Mouse (Mus musculus): ENCODE data around the gene Slc50a1. TPM values are rescaled to one million over a fixed set of nuclear protein-coding genes. Genes with fewer than 3 reads are reported as not detected.
A peak's percentile ranks its signal among the peaks of the same experiment; 100 is the strongest.

The Slc50a1 gene
- polyA plus RNA-seq, 1 experiment from 2014 or later: 34.7 TPM

DNA sequence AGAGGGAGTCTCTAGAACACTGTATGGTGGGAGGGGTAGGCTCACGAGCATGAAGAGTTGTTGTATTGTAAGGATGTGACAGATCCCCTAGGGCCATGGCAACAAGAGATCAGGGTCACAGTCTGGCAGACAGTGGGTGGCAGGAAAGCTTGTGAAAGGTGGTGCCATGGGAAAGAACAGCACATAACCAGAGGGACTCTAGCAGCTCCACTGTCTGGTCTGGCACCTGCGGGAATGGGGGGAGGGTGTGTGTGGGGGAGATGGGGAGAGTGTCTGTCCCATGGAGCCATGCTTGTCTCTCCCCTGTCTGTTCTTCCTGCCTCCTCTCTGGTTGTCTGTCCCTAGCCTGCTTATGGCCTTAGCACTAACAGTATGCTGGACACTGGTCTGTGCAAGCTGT, 15.2 kb upstream of the Slc50a1 start:
- Histone ChIP-seq H3K27ac (ENCODE audit: low read depth, low read length) (no peak overlapping the region), H3K4me1 (ENCODE audit: control insufficient read depth, insufficient read depth, low read length) (peaks cover 8% of the 10 kb centered on the region), H3K9me3 (ENCODE audit: control insufficient read depth, low read length) (no peaks in the 10 kb centered on the region), H3K27me3 (ENCODE audit: control insufficient read depth, insufficient read depth, low read length) (peaks cover 14% of the 10 kb centered on the region), H3K36me3 (ENCODE audit: control insufficient read depth, insufficient read depth, low read length) (no peaks in the 10 kb centered on the region), H3K9ac (ENCODE audit: low read length) (no peak overlapping the region), H3K4me3 (ENCODE audit: low read depth, low read length) (no peak overlapping the region), H3K4me2 (no peak overlapping the region)
- DNase-seq (ENCODE audit: low spot score, missing footprints) (peak; percentile 82), ATAC-seq (ENCODE audit: low FRiP score) (no peak)
- 44% methylated on average over 2 of the region's 2 CpGs for WGBS

DNA sequence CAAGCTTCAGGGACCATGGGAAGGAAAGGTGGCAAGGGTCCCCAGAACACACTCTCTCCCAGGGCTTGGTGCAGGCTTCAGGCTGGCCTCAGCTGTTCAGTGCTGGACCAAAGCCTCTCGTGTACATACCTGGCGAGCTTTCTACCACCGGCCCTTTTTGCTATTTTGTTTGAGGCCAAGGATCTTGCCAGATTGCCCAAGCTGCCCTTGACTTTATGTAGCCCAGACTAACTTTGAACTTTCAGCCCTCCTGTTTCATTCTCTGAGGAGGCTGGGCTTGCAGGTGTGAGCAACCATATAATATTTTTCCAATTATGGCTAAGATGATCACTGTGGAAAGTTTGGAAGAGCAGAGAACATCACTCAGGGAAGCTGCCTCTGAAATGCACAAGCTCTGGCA, 13.9 kb upstream of the Slc50a1 start:
- no peak overlapping the region for H3K4me2 ChIP-seq
- 91% methylated on average over 3 of the region's 3 CpGs for WGBS
- H3K9ac ChIP-seq (ENCODE audit: low read length): no peak overlapping the region
- H3K9me3 ChIP-seq (ENCODE audit: control insufficient read depth, low read length): no peaks in the 10 kb centered on the region
- H3K27me3 ChIP-seq (ENCODE audit: control insufficient read depth, insufficient read depth, low read length): peaks cover 26% of the 10 kb centered on the region
- no peaks in the 10 kb centered on the region for H3K36me3 ChIP-seq (ENCODE audit: control insufficient read depth, insufficient read depth, low read length)
- no peak overlapping the region for H3K27ac ChIP-seq (ENCODE audit: low read depth, low read length)
- no peak overlapping the region for H3K4me3 ChIP-seq (ENCODE audit: low read depth, low read length)
- H3K4me1 ChIP-seq (ENCODE audit: control insufficient read depth, insufficient read depth, low read length): peaks cover 19% of the 10 kb centered on the region
- ATAC-seq (ENCODE audit: low FRiP score): no peak
- DNase-seq (ENCODE audit: low spot score, missing footprints): no peak

DNA sequence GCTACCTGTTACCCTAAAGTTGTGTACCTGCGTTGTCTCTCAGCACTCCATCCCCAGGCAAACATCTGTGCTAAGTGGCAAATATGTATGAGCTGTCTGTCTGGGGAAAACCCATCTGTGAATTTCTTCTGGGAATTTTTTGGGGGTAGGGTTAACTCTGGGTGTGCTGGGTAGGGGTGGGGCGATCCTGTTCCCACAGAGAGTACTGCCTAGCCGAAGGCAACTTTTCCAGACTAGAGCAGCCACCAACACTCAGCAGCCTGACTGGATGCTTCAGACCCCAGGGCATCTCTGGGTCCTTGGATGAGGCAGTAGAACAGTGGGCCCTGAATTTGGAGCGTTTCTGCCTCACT, 11.9 kb upstream of the Slc50a1 start:
- no peak overlapping the region for H3K27ac ChIP-seq (ENCODE audit: low read depth, low read length)

DNA sequence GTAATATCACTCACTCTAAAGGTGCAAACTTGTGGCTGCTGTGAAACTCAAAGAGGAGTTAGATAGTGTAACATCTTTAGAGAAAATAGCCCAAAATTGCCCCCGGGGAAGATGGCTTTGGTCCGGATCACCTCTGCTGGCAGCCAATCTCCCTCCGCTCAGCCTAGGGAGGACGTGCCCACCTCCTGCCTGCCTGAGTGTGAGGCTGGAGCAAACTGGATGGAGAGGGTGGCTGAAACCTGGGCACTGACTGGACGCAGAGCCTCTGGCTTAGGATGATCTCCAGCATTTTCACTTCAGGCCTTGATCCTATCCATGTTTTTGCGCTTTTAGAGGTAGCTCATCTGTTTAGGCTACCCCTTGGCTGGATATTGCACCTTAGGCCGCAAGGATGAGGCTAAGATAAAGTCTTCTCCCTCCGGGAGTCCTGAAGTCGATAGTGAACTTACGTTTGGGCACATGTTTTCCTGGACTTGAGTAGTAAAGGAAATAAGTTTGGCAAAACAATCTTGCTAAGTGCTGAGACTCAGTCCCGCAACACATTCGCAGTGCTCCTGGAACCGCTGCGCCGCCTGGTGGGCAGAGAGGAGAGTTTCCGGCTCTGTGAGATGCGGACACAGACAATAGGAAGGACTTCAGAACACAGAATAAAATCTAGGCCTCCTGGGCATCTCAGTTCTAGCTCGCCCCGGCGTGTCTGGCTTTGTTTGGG, 11.4 kb upstream of the Slc50a1 start:
- H3K4me2 ChIP-seq: peak overlapping the region; percentile 91
- H3K9ac ChIP-seq (ENCODE audit: low read length): peak overlapping the region; percentile 61
- peaks cover 21% of the 10 kb centered on the region for H3K4me1 ChIP-seq (ENCODE audit: control insufficient read depth, insufficient read depth, low read length)
- DNase-seq (ENCODE audit: low spot score, missing footprints): peak; percentile 99
- no peaks in the 10 kb centered on the region for H3K36me3 ChIP-seq (ENCODE audit: control insufficient read depth, insufficient read depth, low read length)
- WGBS: 12% methylated on average over 20 of the region's 20 CpGs
- H3K27ac ChIP-seq (ENCODE audit: low read depth, low read length): no peak overlapping the region
- peaks cover 41% of the 10 kb centered on the region for H3K27me3 ChIP-seq (ENCODE audit: control insufficient read depth, insufficient read depth, low read length)
- ATAC-seq (ENCODE audit: low FRiP score): peak; percentile 33; the same call in 1 of the 2 replicates
- peak overlapping the region; percentile 40 for H3K4me3 ChIP-seq (ENCODE audit: low read depth, low read length)
- H3K9me3 ChIP-seq (ENCODE audit: control insufficient read depth, low read length): no peaks in the 10 kb centered on the region

More for the DNA sequence above, 11.9 kb upstream of the Slc50a1 start:
- WGBS: 22% methylated on average over 4 of the region's 4 CpGs
- Histone ChIP-seq H3K4me3 (ENCODE audit: low read depth, low read length) (no peak overlapping the region), H3K4me2 (no peak overlapping the region), H3K36me3 (ENCODE audit: control insufficient read depth, insufficient read depth, low read length) (no peaks in the 10 kb centered on the region), H3K27me3 (ENCODE audit: control insufficient read depth, insufficient read depth, low read length) (peaks cover 39% of the 10 kb centered on the region), H3K4me1 (ENCODE audit: control insufficient read depth, insufficient read depth, low read length) (peaks cover 21% of the 10 kb centered on the region), H3K9ac (ENCODE audit: low read length) (peak overlapping the region; percentile 47), H3K9me3 (ENCODE audit: control insufficient read depth, low read length) (no peaks in the 10 kb centered on the region)
- peak; percentile 88 for DNase-seq (ENCODE audit: low spot score, missing footprints)
- no peak for ATAC-seq (ENCODE audit: low FRiP score)

DNA sequence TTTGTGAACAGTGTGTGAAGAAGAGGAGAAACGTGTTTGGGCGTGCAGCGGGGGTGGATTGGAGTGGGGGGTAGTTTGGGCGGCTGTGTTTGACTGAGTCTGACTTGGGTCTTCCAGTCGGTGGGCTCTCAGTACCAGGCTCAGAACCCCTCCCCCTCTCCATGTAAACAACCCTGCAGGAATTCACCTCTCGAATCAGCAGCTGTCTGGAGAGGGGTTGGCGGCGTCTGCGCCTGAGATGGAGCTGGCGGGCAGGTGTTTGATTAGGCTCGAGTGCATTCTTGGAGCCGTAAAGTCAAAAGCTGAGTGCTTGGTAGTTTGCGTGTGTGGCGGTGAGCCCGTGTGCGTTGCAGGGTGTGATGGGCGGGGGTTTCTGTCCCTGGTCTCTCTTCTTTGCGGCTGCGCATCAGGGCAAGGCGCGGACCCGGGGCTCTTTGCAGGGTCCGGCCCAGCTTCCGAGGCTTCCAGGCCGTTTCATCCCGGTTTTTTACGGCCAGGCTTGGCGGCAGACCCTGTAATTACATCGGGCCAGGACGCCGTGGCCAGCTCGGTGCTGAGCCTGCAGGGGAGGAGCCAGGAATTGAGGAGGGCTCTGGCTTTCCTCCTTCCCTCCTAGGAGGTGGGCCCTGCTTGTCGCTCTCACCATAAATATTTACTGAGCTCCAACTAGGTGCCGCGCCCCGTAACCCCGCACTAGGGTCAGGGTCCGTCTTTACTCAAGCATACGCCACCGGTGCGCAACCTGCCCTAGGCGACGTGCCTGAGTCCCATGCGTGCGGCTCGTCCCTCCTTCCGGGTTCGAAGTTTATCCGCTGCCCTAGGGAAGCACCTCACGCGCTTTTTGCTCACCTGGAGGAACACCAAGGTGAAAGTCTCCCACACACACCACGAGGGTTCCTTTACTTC, 10.5 kb upstream of the Slc50a1 start, which contains the start of gene Efna1:
TSS of gene Efna1 (minus strand) at position 537 of the 906 bp plus-strand sequence.
- Histone ChIP-seq H3K9me3 (ENCODE audit: control insufficient read depth, low read length) (no peaks in the 10 kb centered on the region), H3K27ac (ENCODE audit: low read depth, low read length) (no peak within 1 kb of the TSS), H3K9ac (ENCODE audit: low read length) (peak within 1 kb of the TSS; percentile 61), H3K4me1 (ENCODE audit: control insufficient read depth, insufficient read depth, low read length) (peaks cover 21% of the 10 kb centered on the region), H3K36me3 (ENCODE audit: control insufficient read depth, insufficient read depth, low read length) (no peaks in the 10 kb centered on the region), H3K4me2 (peak within 1 kb of the TSS; percentile 91), H3K4me3 (ENCODE audit: low read depth, low read length) (peak within 1 kb of the TSS; percentile 40), H3K27me3 (ENCODE audit: control insufficient read depth, insufficient read depth, low read length) (peaks cover 41% of the 10 kb centered on the region)
- ATAC-seq (ENCODE audit: low FRiP score) (peak; percentile 39), DNase-seq (ENCODE audit: low spot score, missing footprints) (peak; percentile 97)
- under 1% methylated on average over 52 of the region's 52 CpGs for WGBS

DNA sequence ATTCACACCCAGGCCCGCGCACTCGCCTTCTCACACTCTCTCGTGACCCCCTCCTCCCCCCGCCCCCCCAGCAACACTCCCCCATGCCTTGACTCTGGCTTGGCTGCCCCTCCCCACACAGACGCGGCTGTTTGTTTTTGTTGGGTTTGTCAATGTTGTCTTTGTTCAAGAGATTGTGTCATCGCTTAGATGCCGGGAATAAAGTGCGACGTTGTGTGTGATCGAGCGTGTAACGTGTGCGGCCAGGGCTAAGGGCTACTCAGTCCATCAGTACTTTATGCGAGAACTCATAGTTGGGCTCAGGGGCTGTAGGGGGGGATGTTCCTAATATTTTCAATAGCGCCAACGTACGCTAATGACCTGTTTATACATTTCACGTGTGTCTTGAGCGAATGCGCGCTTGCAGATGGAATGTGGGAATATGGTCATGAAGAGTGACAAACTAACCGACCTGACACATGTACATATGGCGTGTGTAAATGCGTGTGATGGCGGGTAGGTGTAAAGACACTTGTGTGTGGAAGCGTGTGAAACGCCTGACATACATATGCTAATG, 9.8 kb upstream of the Slc50a1 start:
- Histone ChIP-seq H3K4me3 (ENCODE audit: low read depth, low read length) (peak overlapping the region; percentile 40), H3K27ac (ENCODE audit: low read depth, low read length) (no peak overlapping the region), H3K9ac (ENCODE audit: low read length) (no peak overlapping the region), H3K27me3 (ENCODE audit: control insufficient read depth, insufficient read depth, low read length) (peaks cover 41% of the 10 kb centered on the region), H3K36me3 (ENCODE audit: control insufficient read depth, insufficient read depth, low read length) (no peaks in the 10 kb centered on the region), H3K9me3 (ENCODE audit: control insufficient read depth, low read length) (no peaks in the 10 kb centered on the region), H3K4me1 (ENCODE audit: control insufficient read depth, insufficient read depth, low read length) (peaks cover 21% of the 10 kb centered on the region), H3K4me2 (peak overlapping the region; percentile 91)
- under 1% methylated on average over 29 of the region's 29 CpGs for WGBS
- ATAC-seq (ENCODE audit: low FRiP score) (peak; percentile 15; the same call in 1 of the 2 replicates), DNase-seq (ENCODE audit: low spot score, missing footprints) (no peak)

DNA sequence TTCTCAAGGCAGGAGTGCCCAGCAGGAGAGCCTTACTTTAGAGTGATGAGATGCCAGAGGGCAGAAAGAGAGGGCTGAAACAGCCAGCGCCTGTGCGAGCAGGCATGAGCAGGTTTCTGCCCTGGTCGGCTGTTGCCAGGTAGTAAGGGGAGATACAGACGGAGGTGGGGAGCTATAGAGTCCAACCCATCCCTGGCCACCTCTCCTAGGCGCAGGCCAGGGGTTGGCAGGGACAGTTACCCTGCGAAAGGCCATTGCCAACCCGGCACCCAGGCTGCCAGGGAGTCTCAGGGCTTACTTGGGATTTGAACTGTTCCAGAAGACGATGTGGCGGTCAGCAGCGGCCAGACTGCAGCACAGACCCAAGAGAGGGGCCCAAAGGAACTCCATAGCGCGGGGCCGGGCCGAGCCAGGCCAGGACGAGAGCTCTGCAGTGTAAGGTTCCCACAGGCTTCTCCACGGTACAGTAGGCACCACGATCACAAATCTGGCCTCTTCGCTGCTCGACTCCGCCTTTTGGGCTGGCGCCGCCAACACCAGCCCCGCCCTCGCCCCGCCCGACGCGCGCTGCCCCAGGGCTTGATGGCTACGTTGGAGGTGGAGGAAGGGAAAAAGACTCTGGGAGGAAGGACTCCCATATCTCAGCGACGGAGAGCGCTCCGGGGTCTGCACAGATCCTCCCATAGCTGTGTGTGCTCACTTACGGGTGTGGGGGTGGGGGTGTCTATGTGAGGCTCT, 9.0 kb upstream of the Slc50a1 start:
- peak overlapping the region; percentile 40 for H3K4me3 ChIP-seq (ENCODE audit: low read depth, low read length)
- DNase-seq (ENCODE audit: low spot score, missing footprints): peak; percentile 96
- peak overlapping the region; percentile 39 for H3K9ac ChIP-seq (ENCODE audit: low read length)
- no peaks in the 10 kb centered on the region for H3K36me3 ChIP-seq (ENCODE audit: control insufficient read depth, insufficient read depth, low read length)
- peaks cover 41% of the 10 kb centered on the region for H3K27me3 ChIP-seq (ENCODE audit: control insufficient read depth, insufficient read depth, low read length)
- peak overlapping the region; percentile 91 for H3K4me2 ChIP-seq
- H3K4me1 ChIP-seq (ENCODE audit: control insufficient read depth, insufficient read depth, low read length): peaks cover 21% of the 10 kb centered on the region
- WGBS: 3% methylated on average over 35 of the region's 35 CpGs
- peak; percentile 57 for ATAC-seq (ENCODE audit: low FRiP score)
- H3K27ac ChIP-seq (ENCODE audit: low read depth, low read length): no peak overlapping the region
- no peaks in the 10 kb centered on the region for H3K9me3 ChIP-seq (ENCODE audit: control insufficient read depth, low read length)

DNA sequence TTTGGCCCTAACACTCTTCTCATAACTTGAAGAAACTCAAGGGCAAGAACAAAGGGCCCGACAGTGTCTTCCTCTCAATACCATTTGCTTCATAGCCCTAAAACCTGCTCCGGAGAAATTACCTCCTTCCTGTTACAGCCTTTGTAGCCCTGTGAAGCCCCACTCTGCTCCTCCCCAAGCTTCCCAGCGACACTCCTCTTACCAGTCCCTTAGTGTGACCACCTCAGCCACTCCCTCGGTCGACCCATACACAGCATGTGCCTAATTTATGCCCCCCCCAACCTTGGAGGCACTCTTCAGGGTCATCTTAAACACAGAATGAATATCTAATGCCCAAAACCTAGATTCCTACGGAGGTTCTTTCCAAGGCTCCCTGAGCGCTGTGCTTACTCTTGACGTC, 8.3 kb upstream of the Slc50a1 start:
- Histone ChIP-seq H3K27me3 (ENCODE audit: control insufficient read depth, insufficient read depth, low read length) (peaks cover 41% of the 10 kb centered on the region), H3K9ac (ENCODE audit: low read length) (no peak overlapping the region), H3K4me1 (ENCODE audit: control insufficient read depth, insufficient read depth, low read length) (peaks cover 21% of the 10 kb centered on the region)

More for the DNA sequence above, 8.3 kb upstream of the Slc50a1 start:
- Histone ChIP-seq H3K4me2 (no peak overlapping the region), H3K27ac (ENCODE audit: low read depth, low read length) (no peak overlapping the region), H3K36me3 (ENCODE audit: control insufficient read depth, insufficient read depth, low read length) (no peaks in the 10 kb centered on the region), H3K4me3 (ENCODE audit: low read depth, low read length) (peak overlapping the region; percentile 40; the same call in 1 of the 2 replicates), H3K9me3 (ENCODE audit: control insufficient read depth, low read length) (no peaks in the 10 kb centered on the region)
- no peak for ATAC-seq (ENCODE audit: low FRiP score)
- 22% methylated on average over 8 of the region's 8 CpGs for WGBS
- DNase-seq (ENCODE audit: low spot score, missing footprints): no peak

All from midbrain, embryonic 11.5 days (tissue).